Mouse (Mus musculus) layer of hippocampus, postnatal 10 days (tissue): ENCODE data around the gene Oxct1. TPM values are rescaled to one million over a fixed set of nuclear protein-coding genes. Genes with fewer than 3 reads are reported as not detected.

Source experiments
- DNase-seq, 2 experiments: peaks; one replicate each; pipeline ENCODE4 v3.0.0; 2021; ENCODE audit warnings: low spot score in 2 of 2
- total RNA-seq, 2 experiments: library from RNA; stranded (reverse); gene quantifications; 2 replicates each; pipeline ENCODE4 v1.2.3; 2021

The Oxct1 gene
- total RNA-seq, 2 experiments from 2014 or later, result 498 to 543 TPM

GRCm38 (mm10) chr15:4101025-4101424 lies 74.8 kb downstream of the Oxct1 start:
- no peak for DNase-seq

GRCm38 (mm10) chr15:4104319-4104718 lies 78.1 kb downstream of the Oxct1 start:
- no peak for DNase-seq

GRCm38 (mm10) chr15:4105498-4105897 lies 79.3 kb downstream of the Oxct1 start:
- no peak for DNase-seq

- no peak for DNase-seq
Measured at GRCm38 (mm10) chr15:4119962-4120361, 93.8 kb downstream of the Oxct1 start.

- no peak for DNase-seq
Measured at GRCm38 (mm10) chr15:4124648-4125047, 98.5 kb downstream of the Oxct1 start.

GRCm38 (mm10) chr15:4138524-4138923 lies 112.3 kb downstream of the Oxct1 start:
- DNase-seq, result no peak

- no peak for DNase-seq
Measured at GRCm38 (mm10) chr15:4139516-4139915, 113.3 kb downstream of the Oxct1 start.

- no peak for DNase-seq
Measured at GRCm38 (mm10) chr15:4145352-4145751, 119.2 kb downstream of the Oxct1 start.

- no peak for DNase-seq
Measured at GRCm38 (mm10) chr15:4147700-4148099, 121.5 kb downstream of the Oxct1 start.

- no peak for DNase-seq
Measured at GRCm38 (mm10) chr15:4148649-4149389, 122.6 kb downstream of the Oxct1 start.

GRCm38 (mm10) chr15:4154646-4155045 lies 128.5 kb downstream of the Oxct1 start:
- DNase-seq, result no peak

GRCm38 (mm10) chr15:4167946-4168345 lies 141.8 kb downstream of the Oxct1 start:
- DNase-seq, result no peak

- DNase-seq, result no peak
Measured at GRCm38 (mm10) chr15:4171600-4171999, 145.4 kb downstream of the Oxct1 start.

GRCm38 (mm10) chr15:4197913-4198312 lies 171.7 kb downstream of the Oxct1 start:
- no peak for DNase-seq

Other genes with a start within 250 kb of the Oxct1 start
- gene Fbxo4, start 46.8 kb upstream of the Oxct1 start, total RNA-seq, result 10 to 100 TPM in 1 of 2 experiments, 1 to 10 TPM in 1; 8.0 to 10.6 TPM
- gene AW549877, start 30.6 kb upstream of the Oxct1 start, total RNA-seq, result 10 to 100 TPM; 41.9 to 43.4 TPM